Mouse (Mus musculus) G1E (cell line): ENCODE results near the gene Rnf207.

ENCODE experiments used
- GATA1 ChIP-seq: IDR thresholded peaks from 2 replicates; pipeline ENCODE4 v1.6.1; 2012; ENCODE audit warnings: borderline replicate concordance, low read length, inconsistent platforms, mixed read lengths
- POLR2AphosphoS5 ChIP-seq: IDR thresholded peaks from 2 replicates; pipeline ENCODE4 v1.6.1; 2012; ENCODE audit warnings: low read depth, low read length, inconsistent platforms; ENCODE audit not compliant: insufficient replicate concordance

GRCm38 (mm10) chr4:152296874-152297861 is 21.6 kb downstream of the Rnf207 start, which contains the start of gene Icmt:
- TF ChIP-seq POLR2AphosphoS5 (no peak), GATA1 (no peak)
